Mouse (Mus musculus): ENCODE results near the gene Furin.
A peak's percentile ranks its signal among the peaks of the same experiment; 100 is the strongest.

The Furin gene

DNA sequence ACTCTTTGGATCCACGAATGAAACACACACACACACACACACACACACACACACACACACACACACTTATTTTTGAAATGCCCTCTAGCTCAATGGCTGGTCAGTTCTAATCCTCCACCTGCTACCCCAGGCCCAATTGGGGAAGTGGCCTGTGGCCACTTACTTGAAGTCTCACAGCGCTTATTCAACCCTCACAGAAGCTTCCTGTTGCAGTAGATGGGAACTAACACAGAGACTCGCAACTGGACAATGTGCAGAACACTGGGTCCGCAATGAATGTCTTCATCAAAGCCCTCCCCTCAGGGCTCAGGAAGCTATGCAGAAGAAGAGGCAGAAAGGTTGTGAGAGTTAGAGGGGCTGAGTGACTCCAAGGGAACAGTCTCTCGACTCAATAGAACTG is 22.5 kb upstream of the Furin start:
- DNase-seq (ENCODE audit: low spot score), result no peak

DNA sequence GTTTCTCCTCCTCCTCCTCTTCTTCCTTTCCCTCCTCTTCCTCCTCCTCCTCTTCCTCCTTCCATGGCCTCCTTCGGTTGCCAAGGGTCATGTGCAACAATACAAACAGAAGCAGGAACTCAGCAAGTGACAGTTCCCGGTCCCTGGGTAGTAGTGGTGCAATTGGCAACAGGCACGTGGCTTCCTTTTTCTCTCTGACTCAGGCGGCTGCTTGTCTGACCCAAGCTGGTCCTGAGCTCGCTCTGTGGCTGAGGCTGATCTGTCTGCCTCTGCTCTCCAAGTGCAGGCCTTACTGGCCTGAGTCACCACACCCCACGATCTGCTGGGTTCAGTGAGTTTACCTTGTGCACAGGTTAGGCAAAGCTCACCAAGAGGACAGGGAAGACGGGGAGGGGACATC is 21.1 kb upstream of the Furin start:
- no peak for DNase-seq (ENCODE audit: low spot score)

DNA sequence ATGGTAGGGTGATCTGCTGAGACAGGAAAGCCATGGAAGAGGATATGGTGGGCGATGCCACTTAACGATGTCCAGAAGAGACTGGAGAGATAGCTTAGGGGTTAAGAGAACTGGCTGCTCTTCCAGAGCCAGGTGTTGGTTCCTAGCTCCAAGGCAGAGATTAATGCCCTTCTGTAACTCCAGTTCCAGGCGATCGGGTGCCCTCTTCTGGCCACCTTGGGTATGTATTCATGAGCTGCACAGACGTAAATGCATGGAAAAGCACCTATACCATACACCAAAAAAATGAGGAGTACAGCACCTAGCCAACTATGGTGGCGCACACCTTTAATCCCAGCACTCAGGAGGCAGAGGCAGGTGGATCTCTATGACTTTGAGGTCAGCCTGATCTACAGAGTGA is 19.5 kb upstream of the Furin start:
- no peak for DNase-seq (ENCODE audit: low spot score)

DNA sequence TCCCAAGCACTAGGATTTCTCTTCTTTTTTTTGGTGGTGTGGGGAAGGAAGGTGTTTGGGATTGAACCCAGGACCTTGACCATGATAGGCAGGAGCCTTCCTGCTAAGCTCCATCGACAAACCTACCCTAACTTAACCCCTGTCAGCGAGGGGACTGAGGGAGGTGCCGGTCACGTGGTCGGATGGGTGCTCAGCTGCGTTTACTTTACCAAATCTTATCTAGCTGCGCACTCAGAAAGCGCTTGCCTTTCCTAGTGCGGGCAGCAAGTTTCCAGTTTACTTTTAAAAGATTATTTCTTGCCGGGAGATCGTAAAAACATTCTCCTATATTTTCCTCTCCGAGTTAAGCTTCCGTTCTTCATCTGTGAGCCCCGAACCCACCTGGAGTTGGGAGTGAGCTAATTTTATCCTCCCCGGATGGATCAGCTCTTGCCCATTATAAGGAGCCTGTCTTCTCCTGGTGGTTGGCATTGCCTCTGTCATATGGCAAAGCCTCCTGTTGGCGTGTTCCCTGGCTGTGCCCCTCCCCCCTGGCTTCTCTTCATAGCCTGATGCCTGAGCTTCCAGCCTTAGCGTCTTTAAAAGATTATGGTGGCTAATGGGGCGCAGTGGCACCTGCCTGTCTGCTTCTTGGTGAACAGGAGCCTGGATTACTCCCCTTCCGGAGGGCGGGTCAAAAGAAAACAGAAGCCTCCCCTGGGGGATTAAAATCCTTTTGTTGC is 17.7 kb upstream of the Furin start:
- DNase-seq (ENCODE audit: low spot score), result no peak

DNA sequence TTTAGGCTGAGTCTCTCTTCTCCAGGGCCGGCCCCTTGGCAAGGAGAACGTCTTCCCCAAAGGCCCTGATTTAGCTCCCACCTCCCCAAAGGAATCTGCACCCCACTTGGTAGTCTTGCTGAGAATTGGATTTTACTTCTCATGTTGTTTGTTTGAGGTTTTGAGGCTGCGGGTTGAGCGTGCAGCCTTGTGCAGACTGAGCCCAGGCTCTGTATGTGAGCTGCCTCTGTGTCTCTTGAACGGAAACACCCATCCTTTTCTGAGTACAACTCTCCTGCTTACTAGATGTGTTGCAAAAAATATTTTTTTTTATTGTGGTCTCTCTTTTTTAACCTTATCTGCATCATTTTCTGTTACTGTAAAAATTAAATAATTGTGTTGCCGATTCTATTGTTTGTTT is 16.3 kb upstream of the Furin start:
- DNase-seq (ENCODE audit: low spot score), result no peak

DNA sequence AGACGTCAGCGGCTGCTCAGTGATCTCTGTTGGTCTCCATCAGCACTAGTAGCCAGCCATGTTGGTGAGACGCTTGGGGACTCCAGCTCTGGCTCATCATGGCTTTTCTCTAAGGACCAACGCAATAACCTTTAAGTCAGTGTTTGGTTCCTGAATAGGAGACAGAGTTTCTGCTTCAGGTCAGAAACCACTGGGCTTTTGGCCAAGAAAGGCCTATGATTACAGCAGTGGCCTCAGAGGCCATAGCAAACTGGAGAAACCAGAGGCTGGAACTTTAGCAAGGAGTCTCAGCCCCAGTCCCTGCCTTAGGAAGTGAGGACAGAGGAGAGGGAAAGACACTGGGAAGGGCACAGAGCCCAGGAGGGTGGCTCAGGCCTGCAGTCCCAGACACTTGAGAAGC is 15.3 kb upstream of the Furin start:
- DNase-seq (ENCODE audit: low spot score), result no peak

- DNase-seq (ENCODE audit: low spot score), result no peak
Measured at GRCm38 (mm10) chr7:80419278-80419677, 14.0 kb upstream of the Furin start.

- DNase-seq (ENCODE audit: low spot score), result no peak
Measured at GRCm38 (mm10) chr7:80418036-80418435, 12.8 kb upstream of the Furin start.

- DNase-seq (ENCODE audit: low spot score), result no peak
Measured at GRCm38 (mm10) chr7:80417601-80418000, 12.4 kb upstream of the Furin start.

DNA sequence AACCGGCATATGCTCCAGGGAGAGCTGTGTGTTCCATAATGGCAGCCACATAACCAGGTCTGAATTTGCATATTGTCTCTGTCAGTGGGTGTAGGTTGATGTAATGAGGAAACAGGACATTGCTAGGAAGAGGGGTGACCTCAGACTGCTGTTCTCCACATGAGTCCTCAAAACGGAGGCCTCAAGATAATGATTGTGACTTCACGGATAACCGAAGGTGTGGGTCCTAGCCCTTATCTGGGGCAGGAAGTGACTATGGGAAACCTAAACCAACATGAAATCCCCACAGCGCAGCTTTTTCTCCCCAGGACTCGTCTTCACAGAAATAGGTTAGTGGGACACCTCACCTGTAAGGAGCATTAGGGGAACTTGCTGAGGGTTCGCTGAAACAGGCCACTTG is 11.7 kb upstream of the Furin start:
- no peak for DNase-seq (ENCODE audit: low spot score)

DNA sequence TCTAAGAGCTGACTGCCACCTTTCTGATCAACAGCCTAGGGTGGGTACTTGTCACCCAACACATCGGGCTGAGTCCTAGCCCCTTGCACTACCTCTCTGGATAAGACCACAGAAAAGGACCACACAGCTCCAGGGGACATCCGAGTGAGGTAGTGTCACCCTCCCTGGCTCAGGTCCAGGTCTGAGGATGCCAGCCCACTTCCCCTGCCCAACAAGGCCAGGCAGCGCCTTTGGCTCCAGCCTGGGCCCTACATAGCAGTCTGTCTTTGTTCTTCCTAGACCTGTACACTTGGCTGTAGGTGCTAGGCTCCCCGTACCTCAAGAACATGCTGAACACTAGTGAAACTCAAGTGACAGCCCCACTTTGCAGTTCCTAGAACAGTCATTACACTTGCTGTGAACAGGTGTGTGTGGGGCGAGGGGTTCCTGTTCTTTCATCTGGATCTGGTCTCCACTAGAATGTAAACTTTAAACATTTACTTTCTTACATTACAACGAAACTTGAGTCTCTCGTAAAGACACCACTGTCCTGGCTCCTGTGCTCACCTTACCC is 9.1 kb upstream of the Furin start:
- no peak for DNase-seq (ENCODE audit: low spot score)

GRCm38 (mm10) chr7:80413512-80414302 is 8.5 kb upstream of the Furin start:
- no peak for DNase-seq (ENCODE audit: low spot score)

GRCm38 (mm10) chr7:80412781-80413180 is 7.5 kb upstream of the Furin start:
- DNase-seq (ENCODE audit: low spot score), result no peak

GRCm38 (mm10) chr7:80412279-80412678 is 7.0 kb upstream of the Furin start:
- DNase-seq (ENCODE audit: low spot score), result peak; percentile 79

- DNase-seq (ENCODE audit: low spot score), result no peak
Measured at GRCm38 (mm10) chr7:80410380-80410779, 5.1 kb upstream of the Furin start.

- DNase-seq (ENCODE audit: low spot score), result no peak
Measured at GRCm38 (mm10) chr7:80407712-80408111, 2.5 kb upstream of the Furin start.

- DNase-seq (ENCODE audit: low spot score), result no peak
Measured at GRCm38 (mm10) chr7:80406186-80406585, 950 bp upstream of the Furin start.

DNA sequence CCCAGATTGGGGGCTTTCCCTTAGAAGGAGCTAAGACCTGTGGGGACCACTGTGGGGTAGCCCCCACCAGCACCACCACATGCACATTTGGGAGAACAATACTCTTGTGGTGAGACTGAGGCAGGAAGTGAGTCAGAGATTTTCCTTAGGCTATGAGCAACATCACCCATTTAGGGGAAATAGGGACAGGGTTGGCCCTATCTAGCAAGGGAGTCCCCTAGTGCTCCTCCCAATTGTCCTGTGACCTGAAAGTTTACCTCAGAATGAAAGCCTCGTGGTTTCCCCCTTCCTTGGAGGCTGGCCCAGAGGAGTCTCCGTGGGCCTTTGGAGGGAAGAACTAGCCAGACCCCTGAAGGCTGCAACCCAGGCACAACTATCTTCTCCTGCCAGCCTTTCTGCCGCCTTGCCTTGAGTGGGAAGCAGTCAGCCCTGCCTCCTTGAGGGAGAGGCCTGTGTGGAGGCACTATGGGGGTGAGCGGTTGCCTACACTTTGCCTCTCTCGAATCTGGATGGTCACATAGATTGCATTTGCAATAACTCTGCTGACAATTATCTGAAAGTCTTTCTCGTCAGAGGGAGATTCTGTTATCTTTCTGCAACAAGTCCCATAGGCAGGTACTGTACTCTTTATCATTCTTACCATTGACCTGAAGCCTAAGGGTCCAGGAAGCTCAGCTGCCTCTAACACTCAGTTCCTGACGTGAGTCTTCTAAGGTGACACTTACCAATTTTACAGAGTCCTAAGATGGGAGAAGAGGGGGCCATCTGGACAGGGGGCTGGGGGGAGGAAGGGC is 938 bp downstream of the Furin start:
- no peak for DNase-seq (ENCODE audit: low spot score)

DNA sequence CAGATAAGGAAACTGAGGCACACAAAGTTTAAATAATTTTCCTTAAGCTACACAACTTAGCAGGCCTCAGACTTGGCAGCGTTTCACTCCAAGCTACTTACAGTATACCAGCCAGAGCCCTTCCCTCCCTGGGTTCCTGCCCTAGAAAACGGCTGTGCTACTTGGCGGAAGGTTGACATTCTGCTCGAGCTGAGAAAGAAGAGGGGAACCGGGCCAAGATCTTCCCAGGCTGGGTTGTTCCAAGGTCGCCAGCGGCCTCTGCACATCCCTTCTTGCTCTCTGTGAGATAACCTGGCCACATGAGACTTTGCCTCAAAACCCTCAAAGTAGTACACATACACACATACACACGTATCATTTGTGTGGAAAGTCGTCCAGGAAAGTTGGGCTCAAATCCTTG is 1.7 kb downstream of the Furin start:
- no peak for DNase-seq (ENCODE audit: low spot score)

GRCm38 (mm10) chr7:80402651-80403321 is 2.5 kb downstream of the Furin start:
- DNase-seq (ENCODE audit: low spot score), result no peak

- no peak for DNase-seq (ENCODE audit: low spot score)
Measured at GRCm38 (mm10) chr7:80401860-80402641, 3.2 kb downstream of the Furin start.

Measured in left cerebral cortex, adult 11 months (tissue).